Mouse (Mus musculus) CH12.LX (cell line): ENCODE measurements around the gene Stra8. TPM values are rescaled to one million over a fixed set of nuclear protein-coding genes. Genes with fewer than 3 reads are reported as not detected.
A peak's percentile ranks its signal among the peaks of the same experiment; 100 is the strongest.

ENCODE experiments used
- DNase-seq: peaks from one replicate; pipeline ENCODE4 v3.0.0-alpha.2; 2013; ENCODE audit errors: extremely low read depth
- H3K27ac ChIP-seq: 2 replicates; pipeline ENCODE4 v1.5.1; 2012; ENCODE audit warnings: low read depth, mild to moderate bottlenecking, control low read depth, moderate library complexity; ENCODE audit not compliant: insufficient read depth
- H3K27me3 ChIP-seq: replicated peaks from 2 replicates; pipeline ENCODE3; 2012; ENCODE audit warnings: inconsistent platforms
- H3K36me3 ChIP-seq, 2 experiments: replicated peaks in 1 of 2; 2 replicates each; pipeline versions ENCODE3 to v1.6.1; 2012; ENCODE audit warnings: inconsistent platforms in 1 of 2, low read length in 1 of 2, mild to moderate bottlenecking in 1 of 2, mixed read lengths in 1 of 2, moderate library complexity in 1 of 2; ENCODE audit not compliant: control insufficient read depth in 1 of 2, insufficient read depth in 1 of 2
- H3K4me1 ChIP-seq, 2 experiments: 2 replicates each; pipeline ENCODE4 v1.6.1; 2012; ENCODE audit warnings: inconsistent platforms in 1 of 2, moderate library complexity in 1 of 2; ENCODE audit not compliant: insufficient read depth in 2 of 2, control insufficient read depth in 1 of 2
- H3K4me2 ChIP-seq: 2 replicates; pipeline ENCODE4 v1.6.1; 2012; ENCODE audit warnings: low read depth, mild to moderate bottlenecking, control low read depth; ENCODE audit not compliant: poor library complexity, insufficient read depth, severe bottlenecking
- H3K4me3 ChIP-seq, 3 experiments: fragments of 150-350 bp in 1 of 3; sonication (generic) in 1 of 3; replicated peaks in 1 of 3; 2 replicates each; pipeline versions ENCODE3 to v1.5.1; 2011 to 2012; ENCODE audit warnings: low read depth in 2 of 3, low read length in 2 of 3, mild to moderate bottlenecking in 2 of 3, moderate library complexity in 2 of 3, control low read depth in 1 of 3, improper control_type of control experiment in 1 of 3, inconsistent platforms in 1 of 3, mixed read lengths in 1 of 3; ENCODE audit not compliant: poor library complexity in 1 of 3
- H3K79me2 ChIP-seq: replicated peaks from 2 replicates; pipeline ENCODE4 v1.6.1; 2012; ENCODE audit warnings: mild to moderate bottlenecking, moderate library complexity; ENCODE audit not compliant: control insufficient read depth, poor library complexity, insufficient read depth, severe bottlenecking; ENCODE audit errors: extremely low read depth
- H3K9ac ChIP-seq: 2 replicates; pipeline ENCODE4 v1.6.1; 2012; ENCODE audit warnings: low read depth, mild to moderate bottlenecking, control low read depth, moderate library complexity; ENCODE audit not compliant: insufficient read depth
- H3K9me3 ChIP-seq: replicated peaks from 2 replicates; pipeline ENCODE3; 2012; ENCODE audit warnings: low read length, inconsistent platforms, mixed read lengths
- CHD2 ChIP-seq: IDR thresholded peaks from 2 replicates; pipeline ENCODE4 v1.6.1; 2011; ENCODE audit warnings: low read length, improper control_type of control experiment
- CTCF ChIP-seq, 2 experiments: IDR thresholded peaks in 1 of 2; conservative IDR thresholded peaks in 1 of 2; 2 replicates each; pipeline ENCODE4 v1.5.1; 2011 to 2012; ENCODE audit warnings: low read depth in 2 of 2, low read length in 2 of 2, improper control_type of control experiment in 1 of 2, inconsistent platforms in 1 of 2, mild to moderate bottlenecking in 1 of 2, moderate library complexity in 1 of 2
- ELF1 ChIP-seq: IDR thresholded peaks from 2 replicates; pipeline ENCODE4 v1.6.1; 2014; ENCODE audit warnings: low read depth, mild to moderate bottlenecking, inconsistent platforms, low read length, improper control_type of control experiment
- GABPA ChIP-seq: IDR thresholded peaks from 2 replicates; pipeline ENCODE4 v1.6.1; 2012; ENCODE audit warnings: low read depth, low read length, improper control_type of control experiment, inconsistent platforms; ENCODE audit not compliant: insufficient replicate concordance
- HCFC1 ChIP-seq: IDR thresholded peaks from 2 replicates; pipeline ENCODE4 v1.6.1; 2012; ENCODE audit warnings: low read depth, mild to moderate bottlenecking, inconsistent platforms, low read length, improper control_type of control experiment
- JUN ChIP-seq: IDR thresholded peaks from 2 replicates; pipeline ENCODE4 v1.6.1; 2011; ENCODE audit warnings: low read depth, mild to moderate bottlenecking, low read length, improper control_type of control experiment, moderate library complexity; ENCODE audit not compliant: insufficient read depth
- JUND ChIP-seq: conservative IDR thresholded peaks from 2 replicates; pipeline ENCODE4 v1.6.1; 2011; ENCODE audit warnings: low read depth, low read length, improper control_type of control experiment
- MAFK ChIP-seq: IDR thresholded peaks from 2 replicates; pipeline ENCODE4 v1.6.1; 2011; ENCODE audit warnings: low read length, improper control_type of control experiment; ENCODE audit not compliant: insufficient replicate concordance
- MAX ChIP-seq: IDR thresholded peaks from 2 replicates; pipeline ENCODE4 v1.6.1; 2011; ENCODE audit warnings: low read length, improper control_type of control experiment
- NELFE ChIP-seq: IDR thresholded peaks from 2 replicates; pipeline ENCODE4 v1.6.1; 2011; ENCODE audit warnings: low read depth, low read length, improper control_type of control experiment
- PAX5 ChIP-seq: IDR thresholded peaks from 2 replicates; pipeline ENCODE4 v1.6.1; 2012; ENCODE audit warnings: low read length, inconsistent platforms, mixed read lengths
- RCOR1 ChIP-seq: conservative IDR thresholded peaks from 2 replicates; pipeline ENCODE4 v1.6.1; 2012; ENCODE audit warnings: low read depth, mild to moderate bottlenecking, inconsistent platforms, low read length, improper control_type of control experiment
- SIN3A ChIP-seq: IDR thresholded peaks from 2 replicates; pipeline ENCODE4 v1.6.1; 2012; ENCODE audit warnings: low read length, improper control_type of control experiment, inconsistent platforms
- SMC3 ChIP-seq: IDR thresholded peaks from 2 replicates; pipeline ENCODE4 v1.6.1; 2011; ENCODE audit warnings: low read depth, low read length, improper control_type of control experiment
- TCF12 ChIP-seq: IDR thresholded peaks from 2 replicates; pipeline ENCODE4 v1.6.1; 2014; ENCODE audit warnings: low read depth, mild to moderate bottlenecking, inconsistent platforms, low read length, improper control_type of control experiment
- USF1 ChIP-seq: IDR thresholded peaks from 2 replicates; pipeline ENCODE4 v1.6.1; 2014; ENCODE audit warnings: low read depth, mild to moderate bottlenecking, inconsistent platforms, low read length, improper control_type of control experiment
- USF2 ChIP-seq: conservative IDR thresholded peaks from 2 replicates; pipeline ENCODE4 v1.6.1; 2011; ENCODE audit warnings: low read depth, low read length, improper control_type of control experiment
- dilution Hi-C: fragments of 300-500 bp; cut with MboI; formaldehyde crosslinking; loops from 2 replicates; pipeline ENCODE4 v1.14.3; 2020; ENCODE audit warnings: low sequenced_read_pairs; ENCODE audit not compliant: extremely low pct_unique_long_range_greater_than_20kb, extremely low pct_ligation_motif_present
- in situ Hi-C: fragments of 300-500 bp; cut with MboI; formaldehyde crosslinking; loops from 3 replicates; pipeline ENCODE4 v1.14.3; 2019; ENCODE audit warnings: low sequenced_read_pairs, low pct_ligation_motif_present, low pct_unique_long_range_greater_than_20kb, mixed read lengths
- polyA plus RNA-seq: library from polyadenylated mRNA; unstranded; fragments of >175 nt; gene quantifications from 2 replicates; pipeline ENCODE4 v1.2.1, GENCODE M21; 2012; ENCODE audit warnings: low read depth; ENCODE audit not compliant: insufficient read length
- total RNA-seq, 2 experiments: library from RNA; depleted of rRNA; stranded (reverse); fragments of 300-350 nt in 1 of 2; fragments of >200 nt in 1 of 2; gene quantifications; 2 replicates each; pipeline ENCODE4 v1.2.3; 2012 to 2014

Gene Stra8
- total and polyA plus RNA-seq, 3 experiments: 0.08 to 0.77 TPM; not detected in 1

DNA sequence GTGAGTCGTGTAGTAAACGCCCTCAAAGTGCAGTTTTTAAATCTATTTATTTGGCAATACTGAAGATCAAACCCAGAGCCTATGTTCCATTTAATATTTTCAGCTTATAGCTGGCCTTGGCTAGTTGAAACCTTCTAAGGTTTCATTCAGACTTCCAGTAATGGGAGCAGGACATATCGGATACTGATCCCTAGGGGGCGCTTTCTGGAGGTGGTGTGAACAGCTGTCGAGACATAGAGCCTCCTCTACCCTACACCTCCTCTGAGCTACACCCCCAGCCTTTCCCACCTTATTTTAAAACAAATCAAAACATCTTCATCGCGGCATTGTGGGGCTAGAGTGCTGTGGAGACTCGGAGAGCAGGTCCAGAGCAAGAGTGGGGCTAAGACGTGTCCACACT is 60.7 kb downstream of the Stra8 start:
- Histone ChIP-seq H3K79me2 (no peaks in the 10 kb centered on the region), H3K4me1 (peaks cover 0 to 6% of the 10 kb centered on the region in 2 experiments; a peak in 2 of 4 replicates), H3K27me3 (peaks cover 3% of the 10 kb centered on the region), H3K4me3 (no peak overlapping the region), H3K9ac (no peak overlapping the region)
- DNase-seq: no peak
- in situ Hi-C loops: no loop called here
- no peak for TF ChIP-seq RCOR1
- TF ChIP-seq ELF1: no peak
- TF ChIP-seq NELFE: 0 out of 2 replicates have a peak, but pooled peaks have one; percentile 11
- TF ChIP-seq CTCF (conservative IDR thresholded peaks at IDR 0.05 in 1 of 2, IDR thresholded peaks at IDR 0.05 in 1 of 2; ENCODE audit: low read depth in 2 of 2, low read length in 2 of 2): peak in 1 of 2 experiments; percentile 62; a peak in 2 of 4 replicates
- TF ChIP-seq, all 38 proteins: peak for 2
- Histone ChIP-seq H3K4me2 (peak overlapping the region; percentile 3; the same call in 1 of the 2 replicates), H3K9me3 (no peaks in the 10 kb centered on the region), H3K36me3 (no peaks in the 10 kb centered on the region), H3K27ac (no peak overlapping the region)
- dilution Hi-C loops: no loop called here

DNA sequence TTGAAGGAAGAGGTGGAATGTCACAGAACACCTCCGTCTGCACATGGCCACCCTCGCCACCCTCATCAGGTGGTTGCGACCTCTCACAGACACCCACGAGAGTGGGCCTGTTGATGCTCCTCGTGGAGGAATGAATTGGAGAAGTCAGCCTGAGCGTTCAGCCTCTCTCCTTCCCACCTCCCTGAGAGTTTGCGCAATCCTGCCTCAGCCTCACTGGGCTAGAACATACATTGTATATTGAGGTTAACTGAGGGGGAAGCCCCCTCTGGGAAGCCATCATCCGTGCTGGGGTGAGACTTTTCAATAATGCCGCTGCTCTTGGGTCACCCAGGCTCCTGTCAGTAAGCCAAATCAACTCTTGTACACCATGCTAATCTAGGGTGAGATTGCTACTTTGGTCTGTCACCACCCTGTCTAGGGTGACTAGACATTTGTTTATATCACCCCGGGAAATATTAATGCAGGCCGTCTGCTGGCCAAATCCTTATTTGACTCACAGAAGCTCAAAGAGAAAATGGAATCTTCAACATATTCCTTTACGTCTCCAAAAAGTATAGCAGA is 67.2 kb downstream of the Stra8 start:
- Histone ChIP-seq H3K27ac (no peak overlapping the region), H3K36me3 (no peaks in the 10 kb centered on the region), H3K4me3 (no peak overlapping the region), H3K4me1 (peaks cover 0 to 12% of the 10 kb centered on the region in 2 experiments; a peak in 2 of 4 replicates), H3K79me2 (no peaks in the 10 kb centered on the region), H3K9ac (no peak overlapping the region), H3K4me2 (no peak overlapping the region), H3K27me3 (no peaks in the 10 kb centered on the region), H3K9me3 (no peaks in the 10 kb centered on the region)
- dilution Hi-C loops: no loop called here
- TF ChIP-seq HCFC1 (no peak), USF1 (no peak), GABPA (no peak), SIN3A (no peak)
- DNase-seq: no peak
- in situ Hi-C loops: no loop called here

DNA sequence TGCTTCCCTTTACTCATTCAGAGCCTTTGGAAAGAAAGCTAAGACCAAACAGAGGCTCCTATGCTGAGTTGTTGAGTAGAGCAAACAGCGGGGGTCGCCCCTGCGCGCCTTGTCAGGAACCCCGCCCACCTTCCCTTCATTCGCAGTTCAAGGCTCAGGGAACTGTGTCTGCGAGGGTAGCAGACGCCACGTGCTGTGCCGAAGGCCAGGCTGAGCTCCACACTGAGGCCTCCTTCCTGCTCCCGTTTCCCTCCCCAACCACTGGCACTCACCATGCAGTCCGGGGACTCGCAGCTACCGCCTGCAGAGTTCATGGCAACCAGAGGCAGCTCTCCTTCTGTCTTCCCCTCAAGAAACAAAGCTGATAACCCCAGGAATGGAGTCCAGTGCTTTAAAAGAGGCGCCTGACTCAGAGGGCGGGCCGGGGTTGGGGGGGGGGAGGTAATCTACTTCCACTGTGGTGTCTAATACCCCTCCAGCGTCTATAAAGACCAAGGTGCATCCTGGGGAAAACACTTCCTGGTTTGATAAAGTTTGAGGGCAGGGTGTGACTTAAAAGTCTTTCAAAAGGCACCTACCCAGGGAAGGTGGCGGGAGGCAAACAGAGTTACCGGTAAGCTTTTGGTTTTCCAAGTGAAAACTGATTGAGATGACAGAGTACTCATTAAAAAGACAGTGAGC is 68.3 kb downstream of the Stra8 start, which contains the start of gene Slc23a4:
TSS of gene Slc23a4 (minus strand) at position 324 of the 681 bp plus-strand sequence.
- Histone ChIP-seq H3K4me1 (peaks cover 0 to 12% of the 10 kb centered on the region in 2 experiments; a peak in 2 of 4 replicates), H3K79me2 (no peaks in the 10 kb centered on the region), H3K27me3 (no peaks in the 10 kb centered on the region), H3K36me3 (no peaks in the 10 kb centered on the region), H3K9me3 (no peaks in the 10 kb centered on the region), H3K27ac (no peak within 1 kb of the TSS), H3K4me2 (no peak within 1 kb of the TSS), H3K4me3 (no peak within 1 kb of the TSS), H3K9ac (no peak within 1 kb of the TSS)
- no peak for DNase-seq
- dilution Hi-C loops (no loop called here), in situ Hi-C loops (no loop called here)
- TF ChIP-seq MAFK (no peak), USF1 (no peak), RCOR1 (no peak), MAX (no peak), ELF1 (no peak), PAX5 (no peak), CTCF (conservative IDR thresholded peaks at IDR 0.05 in 1 of 2, IDR thresholded peaks at IDR 0.05 in 1 of 2; ENCODE audit: low read depth in 2 of 2, low read length in 2 of 2) (no peak), CHD2 (no peak), GABPA (no peak), TCF12 (no peak), SMC3 (no peak), JUND (no peak), JUN (no peak), USF2 (no peak)
